Mouse (Mus musculus): Measurements from ENCODE around the gene Isg20l2. TPM values are rescaled to one million over a fixed set of nuclear protein-coding genes. Genes with fewer than 3 reads are reported as not detected.

Isg20l2 gene
- total RNA-seq (2023), result 62.5 to 66.0 TPM (median 64.2 TPM) in 4 replicates

DNA sequence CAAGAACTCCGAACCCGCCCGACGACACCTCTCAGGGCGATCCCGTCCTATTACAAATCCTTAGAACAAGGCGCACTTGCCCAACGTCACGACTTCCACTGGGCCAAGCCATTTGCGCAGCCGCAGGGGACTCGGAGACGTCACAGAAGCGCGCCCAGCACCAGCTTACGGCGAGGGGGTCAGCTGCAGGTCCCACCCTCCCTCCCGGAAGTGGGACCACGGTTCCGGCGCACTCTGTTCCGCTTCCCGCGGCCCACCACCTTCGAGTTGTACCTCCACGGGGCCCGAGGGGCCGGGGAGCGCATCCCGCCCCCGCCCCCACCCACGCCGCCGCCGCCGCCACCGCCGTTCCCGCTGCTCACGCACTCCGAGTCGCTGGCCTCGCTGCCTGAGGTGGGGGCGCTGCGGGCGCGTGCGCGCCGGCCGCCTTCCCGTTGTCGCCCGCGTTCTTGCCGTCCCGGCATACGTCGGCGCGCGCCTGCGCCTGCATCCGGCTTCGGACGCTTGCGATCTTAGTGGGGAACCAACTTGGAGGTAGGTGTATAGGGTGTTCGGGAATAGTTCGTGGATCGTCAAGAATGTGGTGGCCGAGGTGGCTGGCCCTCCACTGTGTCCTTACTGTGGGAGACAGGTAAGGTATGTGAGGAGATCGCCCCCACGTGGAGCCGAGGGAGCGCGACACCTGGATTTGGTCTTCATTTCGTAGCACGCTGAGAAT is at the start of gene Isg20l2, which contains the start of gene Rrnad1:
Isg20l2 (plus strand) TSS at position 237 of the 718 bp plus-strand sequence.
Rrnad1 (minus strand) TSS at position 640 of the 718 bp plus-strand sequence.

DNA sequence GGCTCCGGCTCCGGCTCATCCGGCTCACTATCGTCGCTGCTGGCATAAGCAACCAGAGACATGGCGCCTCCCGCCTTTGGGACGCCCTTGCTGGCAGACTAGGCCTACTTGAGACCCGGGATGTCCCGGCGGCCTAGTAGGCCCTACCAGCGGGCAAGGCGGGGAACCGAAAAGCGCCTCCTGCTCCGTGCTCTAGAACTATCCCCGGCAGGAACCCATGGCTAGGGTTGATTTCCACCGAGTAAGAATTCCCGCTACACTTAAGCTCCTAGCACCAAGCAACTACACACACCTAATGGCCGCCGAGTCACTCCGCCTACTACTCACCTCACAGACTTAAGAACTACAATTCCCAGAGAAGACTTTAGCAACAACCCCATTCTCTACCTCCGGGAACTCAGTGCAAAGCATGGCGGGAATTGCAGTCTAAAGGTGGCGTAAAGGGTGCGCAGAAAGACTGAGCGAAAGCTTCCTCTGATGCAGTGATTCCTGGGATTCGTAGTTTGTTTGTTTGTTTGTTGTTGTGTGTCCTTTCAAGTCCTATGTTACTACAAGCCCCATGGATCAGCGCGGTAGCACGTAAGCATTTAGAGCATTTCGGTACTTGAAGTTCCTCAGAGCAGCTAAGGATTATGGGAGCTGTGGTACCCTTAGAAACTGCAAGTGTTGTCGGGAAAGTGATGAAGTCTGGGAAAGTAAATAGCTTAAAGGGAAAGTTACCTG is 44.7 kb upstream of the Isg20l2 start, which contains the start of gene Prcc:
Prcc (minus strand) TSS at position 328 of the 723 bp plus-strand sequence.

DNA sequence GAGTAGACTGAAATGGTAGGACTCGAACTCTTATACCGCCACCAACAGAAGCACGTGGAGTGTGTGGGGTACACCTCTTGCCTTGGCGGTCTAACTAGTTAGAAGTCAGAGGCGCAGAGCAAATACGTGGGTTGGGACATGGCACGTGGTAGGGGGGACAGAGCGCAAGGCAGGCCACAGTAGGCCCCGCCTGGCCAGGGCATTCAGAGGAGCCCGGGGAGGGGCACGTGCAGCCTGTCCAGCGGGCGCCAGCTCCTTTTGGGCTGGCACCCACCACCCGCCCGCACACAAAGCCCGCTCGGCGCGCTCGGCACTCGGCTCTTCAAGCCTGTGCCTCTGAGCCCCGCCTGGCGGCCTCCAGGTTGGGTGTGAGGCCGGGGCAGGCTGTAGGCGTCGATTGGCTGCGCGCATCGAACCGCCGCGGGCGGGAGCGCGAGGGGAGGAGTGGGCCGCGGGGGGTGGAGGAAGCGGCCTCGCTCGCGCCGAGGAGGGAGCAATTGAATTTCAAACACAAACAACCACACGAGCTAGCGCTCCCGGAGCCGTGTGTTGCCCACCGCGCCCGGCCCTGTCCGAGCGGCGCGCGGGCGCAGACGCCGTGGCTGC is 24.1 kb upstream of the Isg20l2 start, which contains the start of gene Hdgf:
Hdgf (plus strand) TSS at position 442 of the 606 bp plus-strand sequence.

DNA sequence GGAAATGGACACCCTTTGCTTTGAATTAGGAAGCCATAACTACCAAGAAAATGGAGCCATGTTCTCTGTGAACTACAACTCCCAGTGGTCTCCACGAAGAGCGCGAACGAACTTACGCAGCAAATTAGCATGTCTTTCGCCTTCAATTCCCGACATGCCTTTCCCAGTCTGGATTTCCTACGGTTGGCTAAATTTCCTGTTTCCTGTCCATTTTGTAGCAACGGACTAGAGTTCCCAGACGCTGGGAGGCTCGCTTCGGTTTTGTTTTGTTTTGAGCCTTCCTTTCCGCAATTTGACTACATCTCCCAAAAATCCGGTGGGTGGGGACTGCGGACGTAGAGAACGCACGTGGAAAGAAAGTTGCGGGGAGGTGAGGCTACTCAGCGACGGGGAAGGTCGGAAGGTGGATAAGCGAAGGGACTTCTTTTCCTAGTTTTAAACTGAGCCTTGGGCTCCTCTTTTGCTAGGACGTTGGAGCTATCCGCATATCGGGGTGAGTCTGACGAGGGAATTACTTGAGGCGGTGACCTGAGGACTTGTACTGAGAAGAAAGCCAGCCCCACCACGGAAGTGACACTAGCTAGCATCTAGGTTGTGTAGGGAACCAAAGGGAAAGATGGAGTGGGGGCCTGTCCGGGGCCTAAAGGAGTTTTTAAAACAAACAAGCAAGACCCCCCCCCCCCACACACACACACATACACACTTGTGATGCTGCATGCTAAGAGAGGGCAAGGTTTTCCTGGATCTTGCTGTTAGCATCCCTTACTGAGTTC is 10.6 kb upstream of the Isg20l2 start, which contains the start of gene Mrpl24:
Mrpl24 (plus strand) TSS at position 171 of the 773 bp plus-strand sequence.

DNA sequence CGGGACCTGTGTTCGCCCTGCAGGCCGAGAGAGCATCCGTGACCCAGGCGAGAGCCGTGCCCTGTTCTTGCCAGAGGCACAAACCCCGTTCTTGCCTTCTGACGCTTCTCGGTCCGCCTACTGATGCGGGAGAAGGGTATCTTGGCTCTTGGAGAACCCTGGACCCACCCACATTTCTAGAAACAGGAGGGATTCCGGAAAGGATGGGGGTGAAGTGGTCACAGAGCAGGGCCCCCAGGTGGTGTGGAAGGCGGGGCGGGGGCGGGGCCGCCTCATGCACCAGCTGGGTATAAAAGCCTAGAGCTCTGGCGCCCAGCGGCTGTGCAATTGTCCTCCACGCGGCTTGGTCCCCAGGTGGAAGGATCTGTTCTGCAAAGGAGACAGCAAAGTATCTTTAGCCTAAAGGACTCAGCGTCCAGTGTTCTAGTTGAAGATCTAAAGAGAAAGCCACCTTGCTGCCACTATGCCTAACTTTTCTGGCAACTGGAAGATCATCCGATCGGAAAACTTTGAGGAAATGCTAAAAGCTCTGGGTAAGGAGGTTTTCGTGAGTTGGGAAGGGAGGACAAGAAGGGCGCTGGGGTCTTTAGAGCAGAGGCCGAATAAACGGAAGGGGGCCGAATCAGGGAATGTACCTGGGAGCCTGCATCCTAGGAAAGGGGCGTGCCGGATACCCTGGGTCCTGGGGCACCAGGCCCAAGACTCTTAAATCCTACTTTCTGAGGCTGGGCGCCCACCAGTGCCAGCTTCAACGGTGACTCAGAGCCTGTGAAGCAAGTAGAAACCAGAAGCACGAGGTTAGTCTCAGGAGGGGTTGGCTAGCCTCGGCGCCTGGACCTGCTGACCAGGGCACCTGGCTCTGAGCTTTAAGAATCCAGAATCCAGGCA is 18.5 kb downstream of the Isg20l2 start, which contains the start of gene Crabp2:
Crabp2 (plus strand) TSS at position 289 of the 888 bp plus-strand sequence.

DNA sequence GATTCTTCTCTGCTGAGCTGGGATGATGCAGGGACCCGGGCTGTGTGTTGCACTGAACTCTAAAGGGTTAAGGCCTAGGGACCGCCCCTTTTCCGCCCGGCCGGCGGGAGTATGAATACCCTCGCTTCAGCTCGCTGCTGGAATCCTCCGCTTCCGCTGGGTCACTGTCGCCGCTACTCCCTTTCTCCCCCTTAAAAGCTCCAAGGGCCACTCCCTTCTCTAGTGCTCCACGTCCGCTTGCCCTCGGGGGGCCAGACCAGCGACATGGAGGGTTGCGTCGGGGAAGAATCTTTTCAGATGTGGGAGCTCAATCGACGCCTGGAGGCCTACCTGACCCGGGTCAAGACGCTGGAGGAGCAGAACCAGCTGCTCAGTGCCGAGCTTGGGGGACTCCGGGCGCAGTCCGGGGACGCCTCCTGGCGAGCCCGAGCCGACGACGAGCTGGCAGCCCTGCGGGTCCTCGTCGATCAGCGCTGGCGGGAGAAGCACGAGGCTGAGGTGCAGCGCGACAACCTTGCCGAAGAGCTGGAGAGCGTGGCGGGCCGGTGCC is 40.9 kb downstream of the Isg20l2 start, which contains the start of gene Nes:
Nes (plus strand) TSS at position 140 of the 550 bp plus-strand sequence.

Other genes with a start within 250 kb of the Isg20l2 start
- 0.38 to 0.92 TPM (median 0.46 TPM) in 3 of 4 replicates, not detected in the other for gene Lrrc71, start 181.7 kb upstream of the Isg20l2 start, total RNA-seq (2023)
- gene Ntrk1, start 135.2 kb upstream of the Isg20l2 start, total RNA-seq (2023), result not detected in 4 replicates
- gene Insrr, start 133.4 kb upstream of the Isg20l2 start, total RNA-seq (2023), result 0.21 to 0.24 TPM in 2 of 4 replicates, not detected in the others
- 21.5 to 26.1 TPM (median 23.9 TPM) in 4 replicates for gene Pear1, start 106.0 kb upstream of the Isg20l2 start, total RNA-seq (2023)
- gene Sh2d2a, start 83.6 kb upstream of the Isg20l2 start, total RNA-seq (2023), result 25.2 to 31.8 TPM (median 27.6 TPM) in 4 replicates
- gene Prcc, start 44.7 kb upstream of the Isg20l2 start, total RNA-seq (2023), result 53.9 to 58.5 TPM (median 54.9 TPM) in 4 replicates
- gene Hdgf, start 24.0 kb upstream of the Isg20l2 start, total RNA-seq (2023), result 64.9 to 76.1 TPM (median 71.6 TPM) in 4 replicates
- gene Mrpl24, start 10.8 kb upstream of the Isg20l2 start, total RNA-seq (2023), result 124 to 137 TPM (median 134 TPM) in 4 replicates
- gene Rrnad1, start 403 bp downstream of the Isg20l2 start, total RNA-seq (2023), result 28.2 to 36.3 TPM (median 31.4 TPM) in 4 replicates
- gene Crabp2, start 18.4 kb downstream of the Isg20l2 start, total RNA-seq (2023), result 0.63 to 2.6 TPM (median 1.7 TPM) in 4 replicates
- not detected in 4 replicates for gene Nes, start 40.8 kb downstream of the Isg20l2 start, total RNA-seq (2023)
- gene Bcan, start 69.9 kb downstream of the Isg20l2 start, total RNA-seq (2023), result not detected in 4 replicates
- not detected in 4 replicates for gene Hapln2, start 97.3 kb downstream of the Isg20l2 start, total RNA-seq (2023)
- gene Gpatch4, start 112.8 kb downstream of the Isg20l2 start, total RNA-seq (2023), result 10.8 to 17.6 TPM (median 14.2 TPM) in 4 replicates
- gene Naxe, start 128.2 kb downstream of the Isg20l2 start, total RNA-seq (2023), result 23.2 to 29.5 TPM (median 26.4 TPM) in 4 replicates
- not detected in 4 replicates for gene Ttc24, start 148.0 kb downstream of the Isg20l2 start, total RNA-seq (2023)
- 0.15 to 0.55 TPM (median 0.42 TPM) in 4 replicates for gene Iqgap3, start 151.7 kb downstream of the Isg20l2 start, total RNA-seq (2023)
- 410 to 458 TPM (median 445 TPM) in 4 replicates for gene Mef2d, start 212.1 kb downstream of the Isg20l2 start, total RNA-seq (2023)

Measured in B cell, adult 62 days (primary cell).